Mouse (Mus musculus) megakaryocyte, adult 5-6 weeks (primary cell): ENCODE data around the gene Stk33. TPM values are rescaled to one million over a fixed set of nuclear protein-coding genes. Genes with fewer than 3 reads are reported as not detected.
A peak's percentile ranks its signal among the peaks of the same experiment; 100 is the strongest.
"Not testable (repeated sequence)": the region's sequence is repeated elsewhere in the genome, so short reads cannot be mapped to it uniquely, and the experiment has no call there.

ENCODE experiments used
- ATAC-seq: 2 replicates; pipeline ENCODE4 v1.8.0; 2016; ENCODE audit warnings: mild to moderate bottlenecking, inconsistent platforms; ENCODE audit not compliant: poor library complexity, severe bottlenecking
- total RNA-seq, 2 experiments: library from RNA; stranded (forward) in 1 of 2; stranded (reverse) in 1 of 2; fragments of 153-499, 151-499 nt in 1 of 2; fragments of 221-1000, 200-1000 nt in 1 of 2; gene quantifications; 2 replicates each; pipeline versions ENCODE4 v1.2.3 to v1.2.4; 2015 to 2017

Gene Stk33
- total RNA-seq (2015) (not detected in 2 replicates), total RNA-seq (2017) (not detected in 2 replicates)

DNA sequence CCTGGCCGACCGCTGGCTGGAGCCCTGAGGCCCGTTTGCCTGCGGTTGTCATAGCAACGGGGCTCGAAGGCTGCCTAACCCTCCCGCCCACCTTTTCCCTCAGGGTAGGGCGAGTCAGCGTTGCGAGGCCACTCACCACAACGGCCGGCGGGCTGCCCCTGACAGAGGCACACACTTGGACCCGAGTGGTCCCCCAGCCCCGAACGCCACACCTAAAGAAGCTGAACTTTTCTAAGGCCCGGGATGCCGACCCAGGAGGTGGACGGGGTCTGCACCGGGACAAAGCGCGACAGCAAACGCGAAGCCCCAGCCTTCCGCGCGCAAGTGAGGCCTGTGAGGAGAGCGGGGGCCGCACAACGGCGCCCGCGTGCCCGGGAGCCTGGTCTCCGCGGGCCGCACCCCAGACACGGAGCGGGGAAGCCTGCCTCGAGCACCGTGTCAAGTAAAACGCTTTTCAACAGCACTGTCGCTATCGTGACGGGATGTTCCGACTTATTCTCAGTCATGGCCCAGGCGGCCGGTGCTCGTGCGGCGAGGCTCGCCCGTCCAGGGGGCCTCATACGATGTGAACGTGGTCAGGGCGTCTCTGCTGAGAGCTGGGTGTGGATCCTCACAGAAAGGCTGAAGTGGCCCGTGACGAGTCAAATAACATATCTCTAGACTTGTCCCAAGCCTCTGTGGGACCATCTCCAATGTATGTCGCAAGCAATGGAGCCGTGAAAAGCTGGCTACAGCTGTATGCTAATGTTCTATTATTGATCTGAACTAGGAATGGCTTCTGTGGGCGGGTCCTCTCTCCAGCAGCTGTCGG is at the start of gene Stk33:
TSS of gene Stk33 (minus strand) at position 301 of the 811 bp plus-strand sequence.
- ATAC-seq = 0 out of 2 replicates have a peak, but pooled peaks have one; percentile 18

DNA sequence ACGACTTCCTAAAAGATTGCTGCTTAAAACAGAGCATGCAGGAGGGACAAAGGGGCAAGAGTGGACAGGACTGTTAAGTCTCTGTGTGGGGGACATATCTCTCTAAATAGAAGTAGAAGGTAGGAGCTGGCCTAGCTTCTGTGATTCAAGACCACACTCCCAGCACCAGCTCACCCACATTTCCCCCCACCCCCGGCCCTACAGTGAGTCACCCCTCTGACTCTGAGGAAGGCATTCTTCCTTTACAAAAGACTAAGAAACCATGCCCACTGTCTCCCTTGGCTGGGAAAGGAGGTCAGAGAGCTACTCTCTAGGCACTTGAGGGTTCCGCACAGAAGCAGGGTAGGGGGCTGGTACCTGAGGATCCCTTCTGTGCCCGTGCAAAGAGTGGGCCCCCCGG is 45.3 kb upstream of the Stk33 start:
- ATAC-seq = no peak

- no peak for ATAC-seq
These were observed 41.9 kb upstream of the Stk33 start for GRCm38 (mm10) chr7:109480765-109481197.

- no peak for ATAC-seq
These were observed 39.0 kb upstream of the Stk33 start for GRCm38 (mm10) chr7:109477926-109478325.

- no peak for ATAC-seq
These were observed 31.8 kb upstream of the Stk33 start for GRCm38 (mm10) chr7:109470700-109471099.

DNA sequence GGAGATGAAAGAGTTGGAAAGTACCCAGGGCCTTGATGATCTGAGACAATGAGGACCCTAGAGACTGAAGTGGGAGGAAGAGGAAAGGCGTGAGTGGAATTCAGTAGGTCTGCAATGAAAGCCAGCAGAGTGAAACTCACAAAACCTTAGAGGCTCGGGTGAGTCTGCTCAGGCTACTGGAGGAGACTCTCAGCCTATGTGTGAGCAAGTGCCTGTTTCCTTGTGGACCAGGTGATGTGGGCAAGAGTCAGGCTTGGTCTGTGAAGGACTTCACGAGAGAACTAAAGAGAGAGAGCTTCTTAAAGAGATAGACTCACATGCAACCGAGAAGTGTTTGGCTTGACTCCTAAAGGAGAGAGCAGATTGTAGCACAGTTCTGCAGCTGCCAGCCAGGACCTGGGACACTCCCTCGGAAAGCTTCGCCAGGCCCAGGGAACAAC is 29.4 kb upstream of the Stk33 start:
- ATAC-seq = no peak

DNA sequence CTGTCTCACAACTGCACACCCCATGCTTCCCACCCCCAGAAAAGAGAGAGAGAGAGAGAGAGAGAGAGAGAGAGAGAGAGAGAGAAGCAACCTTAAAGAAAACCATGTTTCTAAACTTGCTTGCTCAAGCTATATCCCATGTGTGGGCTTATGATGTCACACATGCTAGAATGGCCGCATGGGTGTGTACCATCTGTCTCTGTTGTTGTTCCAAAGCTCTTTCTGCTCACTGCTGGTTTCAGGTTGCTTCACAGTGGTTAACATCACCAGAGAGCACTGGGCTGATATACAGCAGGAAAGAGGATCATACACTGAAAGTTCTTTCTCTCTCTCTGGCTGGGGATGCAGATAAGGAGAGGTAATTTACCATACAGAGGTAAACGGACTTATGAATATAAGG is 28.7 kb upstream of the Stk33 start:
- ATAC-seq = no peak

- no peak for ATAC-seq
These were observed 21.8 kb upstream of the Stk33 start for GRCm38 (mm10) chr7:109460698-109461097.

DNA sequence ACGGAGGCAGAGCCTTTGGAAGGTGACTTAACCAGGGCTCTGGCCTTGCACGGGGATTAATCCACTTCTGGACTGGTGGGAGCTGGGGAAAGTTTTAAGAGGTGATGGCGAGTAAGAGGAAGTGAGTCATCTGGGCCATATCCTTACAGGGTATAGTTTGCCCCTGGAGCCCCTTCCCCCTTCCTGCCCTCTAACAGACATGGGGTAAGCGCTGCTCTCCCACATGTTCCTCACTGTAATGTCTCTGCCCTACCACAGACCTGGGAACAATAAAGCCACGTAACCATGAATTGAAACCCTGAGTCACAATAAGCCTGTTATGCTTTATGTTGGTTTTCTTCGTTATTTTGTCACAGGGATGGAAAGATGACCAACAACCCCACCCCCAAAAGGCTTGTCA is 17.7 kb upstream of the Stk33 start:
- ATAC-seq = peak; percentile 49

GRCm38 (mm10) chr7:109455748-109456147 is 16.9 kb upstream of the Stk33 start:
- ATAC-seq = peak; percentile 58

DNA sequence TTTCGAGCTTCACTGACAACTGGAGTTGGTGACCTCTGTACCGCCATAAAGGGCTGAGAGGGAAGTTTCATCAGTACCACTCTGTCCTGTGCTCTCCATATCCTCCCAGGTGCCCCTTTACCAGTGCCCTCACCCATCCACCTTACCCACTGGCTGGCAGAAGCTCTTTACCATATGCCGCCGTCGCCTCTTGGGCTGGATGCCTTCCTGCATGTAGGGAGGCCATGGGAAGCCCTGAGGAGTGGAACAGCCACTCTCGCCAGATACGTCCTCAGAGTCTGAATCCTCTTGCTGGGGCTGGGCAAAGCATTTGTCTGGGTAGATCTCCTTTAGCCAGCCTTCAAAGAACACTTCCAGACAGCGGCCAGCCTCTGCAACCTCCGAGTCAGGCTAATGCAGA is 16.0 kb upstream of the Stk33 start:
- ATAC-seq = no peak

DNA sequence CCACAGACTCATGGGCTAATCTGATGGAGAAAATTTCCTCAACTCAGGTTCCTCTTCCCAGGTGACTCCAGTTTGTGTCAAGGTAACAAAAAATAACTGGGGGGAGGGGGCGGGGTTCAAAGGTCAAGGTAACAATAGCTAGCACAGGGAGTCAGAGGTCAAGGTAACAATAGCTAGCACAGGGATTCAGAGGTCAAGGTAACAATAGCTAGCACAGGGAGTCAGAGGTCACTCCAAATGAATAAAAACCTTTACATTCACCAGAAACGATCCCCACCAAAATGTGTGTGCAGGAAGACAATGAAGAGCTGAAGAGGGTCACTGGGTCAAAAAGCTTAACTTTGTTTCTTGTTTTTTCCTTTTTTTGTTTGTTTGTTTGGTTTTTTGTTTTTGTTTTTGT is 9.2 kb upstream of the Stk33 start:
- no peak for ATAC-seq

DNA sequence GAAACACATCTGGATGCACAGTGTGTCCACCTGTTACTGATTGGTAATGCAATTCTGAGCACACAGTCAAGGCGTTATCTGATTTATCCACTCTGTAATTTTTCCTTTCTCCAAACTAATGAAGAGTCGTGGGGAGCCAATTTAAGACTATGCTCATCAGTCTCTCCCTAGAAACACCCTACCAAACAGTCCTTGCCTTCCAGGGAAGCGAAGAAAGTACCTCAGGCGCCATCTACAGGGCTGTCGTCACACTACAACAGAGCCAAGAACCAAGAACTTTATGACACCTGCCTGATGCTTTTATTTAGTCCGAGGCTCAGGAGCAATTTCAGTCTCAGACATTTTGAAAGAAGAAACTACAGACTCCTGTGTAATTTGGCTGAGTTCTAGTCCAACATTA is 6.1 kb upstream of the Stk33 start:
- peak; percentile 45; the same call in 1 of the 2 replicates for ATAC-seq

GRCm38 (mm10) chr7:109442739-109443138 is 3.9 kb upstream of the Stk33 start:
- ATAC-seq = no peak

DNA sequence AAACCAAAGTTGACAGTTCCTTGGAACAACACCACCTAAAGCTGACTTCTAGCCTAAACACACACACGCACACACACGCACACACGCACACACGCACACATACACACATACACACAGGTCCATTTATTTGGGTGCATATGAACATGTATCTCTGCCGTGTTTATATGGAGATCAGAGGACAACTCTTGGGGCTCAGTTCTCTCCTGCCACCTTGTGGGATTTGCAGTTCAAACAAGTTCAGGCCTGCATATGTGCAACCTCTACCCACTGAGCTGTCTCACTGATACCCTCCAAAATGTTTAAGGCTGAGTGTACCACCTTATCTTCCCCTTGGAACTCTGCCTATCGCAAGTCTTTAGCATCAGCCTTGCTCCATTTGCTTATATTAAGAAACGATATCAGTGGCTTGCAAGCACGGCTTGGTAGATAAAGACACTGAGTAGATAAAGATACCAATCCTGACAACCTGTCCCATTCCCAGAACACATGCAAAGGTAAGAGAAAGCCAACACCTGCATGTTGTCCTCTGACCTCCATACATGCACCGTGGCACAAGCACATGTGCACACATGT is 1.9 kb upstream of the Stk33 start:
- no peak for ATAC-seq

GRCm38 (mm10) chr7:109424422-109425159 is 14.3 kb downstream of the Stk33 start:
- ATAC-seq = no peak

GRCm38 (mm10) chr7:109422803-109423202 is 16.1 kb downstream of the Stk33 start:
- no peak for ATAC-seq

DNA sequence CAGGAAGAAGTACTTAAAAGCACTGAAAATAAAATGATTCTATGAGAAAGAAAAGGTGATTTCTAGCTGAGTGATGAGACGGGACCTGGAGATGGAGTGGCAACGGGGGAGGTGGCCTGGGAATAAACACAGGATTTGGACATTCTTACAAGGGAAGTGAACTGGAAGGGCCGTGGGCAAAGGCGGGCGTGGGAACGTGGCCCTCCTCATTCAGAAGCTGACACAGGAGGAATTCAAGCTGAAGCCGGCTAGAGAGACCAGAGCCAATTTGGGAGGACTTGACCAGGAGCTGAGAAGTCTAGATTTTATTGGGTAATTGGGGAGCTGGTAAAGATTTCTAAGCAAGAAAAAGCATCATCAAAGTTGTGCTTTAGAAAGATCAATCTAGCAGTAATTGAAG is 33.4 kb downstream of the Stk33 start:
- ATAC-seq = no peak

DNA sequence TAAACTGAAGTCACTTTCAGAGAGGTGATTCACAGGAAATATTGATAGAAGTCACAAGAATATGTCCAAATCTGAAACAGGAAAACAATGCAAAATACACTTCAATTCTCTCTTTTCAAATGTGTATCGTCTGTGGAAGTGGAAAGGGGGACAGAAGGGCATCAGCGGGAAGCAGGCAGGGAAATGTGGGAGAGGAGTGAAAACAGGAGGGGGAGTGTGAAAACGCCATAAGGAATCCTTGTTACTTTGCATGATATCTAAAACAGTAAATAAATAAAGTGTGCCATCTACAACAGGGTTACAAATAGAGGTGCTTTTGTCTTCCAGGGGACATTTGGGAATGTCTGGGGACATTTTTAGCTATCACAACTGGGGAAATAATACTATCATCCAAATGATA is 39.6 kb downstream of the Stk33 start:
- ATAC-seq = no peak

- no peak for ATAC-seq
These were observed 57.8 kb downstream of the Stk33 start for GRCm38 (mm10) chr7:109381131-109381530.

DNA sequence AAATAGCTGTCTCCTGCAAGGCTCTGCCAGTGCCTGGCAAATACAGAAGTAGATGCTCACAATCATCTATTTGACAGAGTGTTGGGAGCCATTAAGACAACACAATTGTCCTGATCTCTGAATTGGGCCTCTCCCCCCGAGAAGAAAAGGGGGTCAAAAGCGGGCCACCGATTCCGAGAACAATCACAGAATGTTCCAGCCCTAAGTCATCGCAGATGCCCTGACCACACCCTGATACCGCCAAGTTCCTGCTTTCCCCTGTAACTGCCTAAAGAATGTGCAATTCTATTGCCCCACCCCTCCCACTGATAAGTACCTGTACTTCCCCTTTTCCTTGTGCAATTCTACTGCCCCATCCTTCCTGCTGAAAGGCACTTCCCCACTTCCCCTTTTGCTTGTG is 65.3 kb downstream of the Stk33 start:
- not testable (repeated sequence) for ATAC-seq
